Mouse (Mus musculus): ENCODE measurements around the gene Gm14410.
"Not testable (repeated sequence)": the region's sequence is repeated elsewhere in the genome, so short reads cannot be mapped to it uniquely, and the experiment has no call there.

Gene Gm14410

GRCm38 (mm10) chr2:177206341-177206740, at the start of gene Gm14410:
Gene Gm14410, minus strand, starts transcription at chr2:177206421.
- not testable (repeated sequence) for DNase-seq (ENCODE audit: low spot score)

- not testable (repeated sequence) for DNase-seq (ENCODE audit: low spot score)
Observed at GRCm38 (mm10) chr2:177247449-177247848, 41.2 kb upstream of the Gm14410 start.

GRCm38 (mm10) chr2:177230461-177230860, 24.2 kb upstream of the Gm14410 start:
- not testable (repeated sequence) for DNase-seq (ENCODE audit: low spot score)

GRCm38 (mm10) chr2:177172749-177173148, 33.5 kb downstream of the Gm14410 start:
- DNase-seq (ENCODE audit: low spot score) = not testable (repeated sequence)
